Mouse (Mus musculus): Measurements from ENCODE around the gene Gpr108. TPM values are rescaled to one million over a fixed set of nuclear protein-coding genes. Genes with fewer than 3 reads are reported as not detected.

Gpr108 gene
- total RNA-seq, 2 experiments from 2014 or later, result 18.1 to 19.3 TPM

DNA sequence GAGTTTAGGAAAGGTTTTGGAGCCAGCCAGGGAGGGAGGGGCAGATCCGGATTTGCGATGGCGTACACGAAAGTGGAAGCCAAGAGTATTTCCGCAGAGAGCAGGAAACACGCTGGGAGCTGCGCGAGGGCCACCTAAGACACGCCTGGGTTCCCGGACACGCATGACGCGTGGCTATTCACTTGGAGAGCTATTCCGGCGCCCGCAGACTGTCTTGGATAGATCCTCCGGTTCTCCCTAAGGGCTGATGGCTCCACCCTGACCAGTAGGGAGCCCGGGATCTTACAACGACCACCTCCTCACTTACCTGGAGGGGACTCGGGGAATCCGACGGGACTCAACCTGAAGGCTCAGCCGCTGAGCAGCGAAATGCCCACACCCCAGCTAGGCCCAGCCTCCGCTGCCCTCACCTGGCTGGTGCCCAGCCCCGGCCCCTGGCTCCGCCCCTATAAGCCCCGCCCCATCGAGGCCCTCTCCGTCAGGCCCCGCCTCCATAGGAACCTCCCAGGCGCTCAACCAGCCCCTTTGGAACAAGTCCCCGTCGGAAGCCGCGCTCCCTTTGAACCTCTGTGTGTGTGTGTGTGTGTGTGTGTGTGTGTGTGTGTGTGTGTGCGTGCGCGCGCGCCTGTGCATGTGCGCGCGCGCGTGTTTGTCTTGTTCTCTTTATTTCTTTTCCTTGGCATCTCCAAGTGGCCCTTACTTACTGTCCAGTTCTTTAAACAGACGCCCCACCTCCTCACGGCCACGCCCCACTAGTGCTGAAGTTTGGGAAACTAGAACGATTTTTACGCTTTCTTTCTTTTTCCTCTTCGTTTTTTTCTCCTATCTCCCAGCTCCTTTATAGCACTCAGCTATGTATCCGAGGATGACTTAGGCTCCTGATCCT is 27.1 kb upstream of the Gpr108 start:
- DNase-seq (ENCODE audit: low spot score in 2 of 2), result peak in 1 of 2 experiments; percentile 46
- intact Hi-C loops (cut with DNase I), result loop anchor here (5.0 kb wide), 2 partner anchors 62 to 178 kb away; no protein-coding TSS in a partner anchor

DNA sequence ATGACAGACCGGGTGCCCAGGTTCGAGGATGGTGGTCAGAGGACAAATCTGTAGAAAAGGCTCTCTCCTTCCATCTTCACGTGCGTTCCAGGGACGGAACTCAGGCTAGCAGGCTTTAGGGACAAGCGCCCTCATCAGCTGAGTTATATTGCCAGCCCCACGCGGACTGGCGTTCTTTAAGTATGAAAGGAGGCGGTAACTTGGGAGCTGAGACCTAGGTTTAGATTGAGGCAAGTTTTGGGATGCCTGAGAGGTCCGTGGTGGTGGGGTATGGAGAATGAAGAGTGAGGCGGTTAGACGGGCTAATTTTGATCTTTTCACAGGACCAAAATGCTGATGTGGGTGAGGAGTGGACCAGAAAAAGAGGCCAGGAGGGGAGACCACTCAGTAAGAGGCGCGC is 26.4 kb upstream of the Gpr108 start:
- DNase-seq (ENCODE audit: low spot score in 2 of 2), result no peak
- intact Hi-C loops (cut with DNase I), result loop anchor here (5.0 kb wide), 2 partner anchors 63 to 177 kb away; no protein-coding TSS in a partner anchor

DNA sequence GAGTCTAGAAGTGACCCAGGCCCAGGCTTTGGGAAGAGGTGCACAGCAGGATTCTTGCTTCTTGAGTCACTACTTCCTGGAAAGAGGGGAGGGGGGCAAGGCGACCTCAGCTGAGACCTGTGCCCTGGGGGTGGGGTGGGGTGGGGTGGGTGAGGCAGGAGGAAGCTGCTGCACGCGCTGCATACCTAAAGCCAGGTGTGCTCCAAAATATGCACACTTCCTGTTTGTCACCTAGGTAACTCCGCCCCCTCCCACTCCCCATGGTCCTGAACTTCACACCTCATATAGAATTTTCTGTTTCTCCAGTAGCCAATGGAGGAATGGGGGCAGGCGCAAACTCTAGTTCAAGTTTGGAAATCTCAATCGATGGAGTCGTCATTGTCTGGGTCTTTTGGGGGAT is 25.6 kb upstream of the Gpr108 start:
- intact Hi-C loops (cut with DNase I), result no loop called here
- no peak for DNase-seq (ENCODE audit: low spot score in 2 of 2)

DNA sequence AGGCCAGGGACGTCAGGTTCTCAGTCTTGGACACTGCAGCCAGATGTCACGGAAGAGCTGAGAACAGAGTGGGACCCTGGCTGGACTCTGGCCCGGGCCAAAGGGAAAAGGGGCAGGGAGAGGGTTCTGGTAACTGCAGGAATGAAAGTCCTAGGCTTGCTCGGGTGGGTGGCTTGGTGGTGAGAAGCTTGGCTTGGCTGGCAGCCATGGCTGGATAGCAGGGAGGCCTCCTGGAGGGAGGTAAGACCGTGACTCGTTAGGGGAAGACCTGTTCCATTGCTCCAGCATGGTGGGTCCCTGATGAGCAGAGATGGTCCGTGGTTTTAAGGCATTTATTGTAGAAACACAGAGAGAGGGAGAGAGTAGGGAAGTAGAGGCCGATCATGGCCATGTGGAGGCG is 23.1 kb upstream of the Gpr108 start:
- DNase-seq (ENCODE audit: low spot score in 2 of 2), result no peak
- intact Hi-C loops (cut with DNase I), result no loop called here

DNA sequence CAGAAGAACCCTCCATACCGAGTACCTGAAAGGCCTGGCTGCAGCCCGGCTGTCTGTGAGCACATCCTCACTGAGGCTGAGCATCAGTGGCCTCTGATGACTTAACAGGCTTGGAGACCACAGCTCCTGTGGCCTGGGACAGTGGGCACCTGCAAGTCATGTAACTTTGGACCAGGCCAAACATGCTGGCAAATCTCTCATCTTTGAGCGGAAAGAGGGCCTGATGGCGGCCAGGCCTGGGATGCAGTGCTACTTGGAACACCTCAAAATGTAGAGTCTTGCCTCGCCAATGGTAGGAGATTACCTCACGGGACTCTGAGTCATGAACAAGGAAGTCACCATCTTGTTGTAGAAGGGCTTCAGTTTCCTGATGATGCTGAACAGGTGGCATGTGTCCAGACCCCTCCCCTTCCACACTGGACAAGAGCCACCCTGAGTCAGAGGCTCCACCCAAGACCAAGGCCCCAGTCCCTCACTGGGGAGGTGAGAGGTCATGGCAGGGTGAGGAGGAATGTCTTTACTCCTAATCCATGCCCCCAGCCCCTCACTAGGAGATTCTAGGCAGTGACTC is 19.4 kb upstream of the Gpr108 start:
- no peak for DNase-seq (ENCODE audit: low spot score in 2 of 2)
- intact Hi-C loops (cut with DNase I), result no loop called here

DNA sequence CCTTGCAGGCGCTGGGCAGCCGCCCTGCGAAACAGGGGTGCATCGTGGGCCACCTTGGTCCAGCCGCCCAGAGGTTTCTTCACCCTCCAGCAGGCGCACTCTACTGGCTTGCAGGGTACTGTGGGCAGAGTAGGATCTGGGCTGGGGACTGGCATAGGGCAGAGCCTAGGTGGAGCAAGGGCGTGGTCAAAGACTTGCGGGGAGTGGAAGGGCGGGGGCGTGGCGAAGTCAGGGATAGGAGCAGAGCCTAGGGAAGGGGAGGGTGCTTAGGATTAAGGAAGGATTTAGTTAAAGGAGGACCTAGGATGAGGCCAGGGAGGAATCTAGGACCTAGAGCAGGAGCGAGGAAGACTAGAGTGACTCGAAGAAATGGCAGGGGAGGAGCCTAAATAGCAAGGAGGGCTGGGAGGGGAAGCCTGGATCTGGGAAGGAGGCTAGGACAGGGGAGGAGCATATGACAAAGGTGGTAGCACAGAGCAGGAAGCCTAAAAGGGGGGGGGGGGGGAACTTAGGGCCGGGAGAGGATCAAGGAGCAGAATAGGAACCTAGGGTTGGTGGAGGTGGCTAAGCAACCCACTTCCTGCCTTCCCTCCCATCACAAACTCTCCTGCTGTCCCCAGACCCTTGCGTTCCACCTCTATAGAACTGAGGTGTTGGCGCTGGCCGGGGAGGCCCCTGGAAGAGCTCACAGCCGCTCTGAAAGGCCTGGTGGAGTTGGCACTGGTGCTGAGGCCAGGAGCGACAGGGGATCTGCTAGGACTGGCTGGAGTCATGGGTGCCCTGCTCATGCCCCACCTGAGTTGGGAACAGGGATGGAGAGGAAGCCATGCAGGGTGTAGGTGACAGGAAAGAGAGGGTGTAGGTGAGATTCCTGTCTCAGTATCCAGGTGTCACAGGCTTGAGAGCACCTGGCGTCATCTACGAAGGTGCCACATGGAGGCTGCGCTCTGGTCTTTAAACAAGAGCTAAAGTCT is 17.0 kb upstream of the Gpr108 start:
- intact Hi-C loops (cut with DNase I), result no loop called here
- DNase-seq (ENCODE audit: low spot score in 2 of 2), result no peak

DNA sequence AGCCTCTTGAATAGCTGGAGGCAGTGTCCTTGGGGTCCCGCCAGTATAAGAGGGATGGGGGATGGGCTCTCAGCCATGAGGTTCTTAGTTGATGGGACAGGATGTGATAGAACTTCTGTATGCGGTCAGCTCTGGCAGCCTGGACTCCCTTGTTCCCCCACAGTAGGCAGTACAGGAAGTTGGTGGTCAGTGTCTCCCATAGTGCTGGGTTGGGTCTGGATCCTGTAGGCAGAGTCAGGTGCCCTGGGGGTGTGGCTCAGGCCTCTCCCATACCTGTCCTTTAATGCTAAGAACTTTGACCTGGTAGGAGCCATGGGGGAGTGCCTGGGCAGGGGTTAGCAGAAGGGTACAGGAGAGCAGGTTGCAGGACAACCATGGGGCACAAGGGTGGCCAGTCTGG is 15.9 kb upstream of the Gpr108 start:
- intact Hi-C loops (cut with DNase I), result no loop called here
- peak in 1 of 2 experiments; percentile 35 for DNase-seq (ENCODE audit: low spot score in 2 of 2)

DNA sequence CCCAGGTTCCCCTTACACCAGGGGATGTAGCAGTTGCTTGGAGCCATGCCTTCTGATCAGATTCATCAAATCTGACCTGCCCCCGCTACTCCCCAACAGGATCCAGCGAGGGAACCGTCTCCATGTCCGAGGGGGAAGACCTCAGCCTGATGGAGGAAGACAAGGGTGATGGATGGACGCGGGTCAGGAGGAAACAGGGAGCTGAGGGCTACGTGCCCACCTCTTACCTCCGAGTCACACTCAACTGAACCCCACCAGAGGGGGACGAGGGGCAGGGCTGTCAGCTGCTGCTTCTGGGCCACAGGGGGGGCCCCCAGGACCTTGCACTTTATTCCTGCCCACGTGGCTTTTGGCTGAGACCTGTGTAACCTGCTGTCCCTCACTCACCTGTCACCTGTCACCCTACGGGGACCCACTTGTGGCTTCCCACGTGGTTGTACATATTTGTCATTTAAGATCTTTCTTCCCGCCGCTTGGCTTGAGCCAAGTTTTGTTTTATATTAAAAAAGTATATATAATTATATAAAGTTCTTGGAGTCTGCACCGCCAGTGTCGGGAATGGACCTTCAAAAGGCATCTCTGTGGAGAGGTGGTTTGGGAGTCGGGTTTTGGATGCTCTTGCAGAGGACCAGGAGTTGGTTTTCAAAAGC is 14.8 kb upstream of the Gpr108 start:
- no peak for DNase-seq (ENCODE audit: low spot score in 2 of 2)
- intact Hi-C loops (cut with DNase I), result no loop called here

DNA sequence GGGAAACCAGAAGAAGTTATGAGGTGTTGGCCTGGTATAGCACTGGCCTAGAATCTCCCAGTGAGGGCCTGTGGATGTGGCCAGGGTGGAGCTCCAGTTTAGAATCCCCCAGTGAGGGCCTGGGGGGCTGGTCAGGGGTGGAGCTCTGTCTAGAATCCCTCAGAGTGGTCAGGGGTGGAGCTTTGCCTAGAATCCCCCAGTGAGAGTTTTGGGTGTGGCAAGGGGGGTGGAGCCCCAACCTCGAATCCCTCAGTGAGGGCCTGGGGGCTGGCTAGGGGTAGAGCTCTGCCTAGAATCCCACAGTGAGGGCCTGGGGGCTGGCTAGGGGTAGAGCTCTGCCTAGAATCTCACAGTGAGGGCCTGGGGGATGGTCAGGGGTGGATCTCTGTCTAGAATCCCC is 13.6 kb upstream of the Gpr108 start:
- intact Hi-C loops (cut with DNase I), result no loop called here
- DNase-seq (ENCODE audit: low spot score in 2 of 2), result no peak

DNA sequence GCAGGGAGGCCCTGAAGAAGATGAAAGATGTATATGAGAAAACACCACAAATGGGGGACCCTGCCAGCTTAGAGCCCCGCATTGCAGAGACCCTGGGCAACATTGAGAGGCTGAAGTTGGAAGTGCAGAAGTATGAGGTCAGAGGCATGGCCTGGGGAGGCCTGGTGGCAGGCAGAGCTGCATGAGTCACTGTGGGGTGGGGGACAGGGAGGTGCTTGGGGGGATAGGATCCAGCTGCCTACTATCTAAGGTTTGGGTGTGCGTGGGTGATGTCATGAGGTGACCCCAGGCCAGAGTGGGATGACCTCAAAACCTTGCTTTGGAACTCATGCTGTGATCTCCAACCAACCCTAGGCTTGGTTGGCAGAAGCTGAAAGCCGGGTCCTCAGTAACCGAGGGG is 13.0 kb upstream of the Gpr108 start:
- no peak for DNase-seq (ENCODE audit: low spot score in 2 of 2)
- intact Hi-C loops (cut with DNase I), result no loop called here

DNA sequence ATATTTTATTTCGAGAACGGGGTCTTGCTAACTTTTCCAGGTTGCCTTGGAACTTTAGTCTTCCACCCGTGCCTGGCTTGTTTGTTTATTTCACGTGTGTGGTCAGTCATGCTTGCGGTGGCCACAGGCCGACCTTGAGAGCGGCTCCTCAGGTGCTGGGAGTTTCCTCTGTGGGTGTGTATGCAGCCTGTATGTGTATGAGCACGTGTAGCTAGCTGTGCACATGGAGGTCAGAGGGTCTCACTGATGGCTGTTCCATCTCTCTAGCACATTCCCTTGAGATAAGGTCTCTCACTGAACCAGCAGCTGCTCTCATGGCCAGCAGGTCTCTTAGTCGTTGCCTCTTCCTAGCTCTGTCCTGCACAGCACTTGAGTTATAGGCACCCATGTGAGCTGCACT is 12.1 kb upstream of the Gpr108 start:
- no peak for DNase-seq (ENCODE audit: low spot score in 2 of 2)
- intact Hi-C loops (cut with DNase I), result no loop called here

DNA sequence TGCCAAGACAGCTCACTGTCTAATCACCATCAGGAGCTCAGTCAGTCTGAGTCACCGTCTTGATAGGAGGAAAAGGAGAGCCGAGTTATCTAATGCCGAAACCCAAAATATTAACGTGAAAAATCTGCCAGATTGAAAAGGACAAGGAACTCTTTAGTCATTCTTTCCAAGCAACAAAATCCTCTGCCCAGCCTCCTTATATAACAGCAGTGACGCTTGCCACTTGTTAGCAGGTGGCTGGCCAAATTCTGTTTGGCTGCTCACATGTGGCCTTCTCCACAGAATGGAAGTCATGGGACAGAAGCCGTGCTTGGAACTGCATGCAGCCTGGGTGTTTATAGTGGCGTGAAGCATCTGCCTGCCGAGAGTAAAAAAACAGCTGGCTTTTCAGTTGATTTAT is 11.5 kb upstream of the Gpr108 start:
- DNase-seq (ENCODE audit: low spot score in 2 of 2), result peak in 1 of 2 experiments; percentile 33
- intact Hi-C loops (cut with DNase I), result no loop called here

DNA sequence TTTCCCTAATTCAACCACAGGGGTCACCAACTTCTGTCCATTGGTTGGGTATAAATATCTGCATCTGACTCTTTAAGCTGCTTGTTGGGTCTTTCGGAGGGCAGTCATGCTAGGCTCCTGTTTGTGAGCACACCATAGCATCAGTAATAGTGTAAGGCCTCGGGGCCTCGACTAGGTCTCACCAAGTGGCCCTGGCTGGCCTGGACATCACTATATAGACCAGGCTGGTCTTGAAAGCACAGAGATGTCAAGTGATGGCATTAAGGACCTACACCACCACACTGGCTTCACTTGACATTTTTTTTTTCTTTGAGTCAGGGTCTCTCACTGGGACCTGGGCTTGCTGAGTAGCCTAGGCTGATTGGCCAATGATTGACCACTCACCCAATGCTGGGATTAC is 9.9 kb upstream of the Gpr108 start:
- no peak for DNase-seq (ENCODE audit: low spot score in 2 of 2)
- intact Hi-C loops (cut with DNase I), result no loop called here

DNA sequence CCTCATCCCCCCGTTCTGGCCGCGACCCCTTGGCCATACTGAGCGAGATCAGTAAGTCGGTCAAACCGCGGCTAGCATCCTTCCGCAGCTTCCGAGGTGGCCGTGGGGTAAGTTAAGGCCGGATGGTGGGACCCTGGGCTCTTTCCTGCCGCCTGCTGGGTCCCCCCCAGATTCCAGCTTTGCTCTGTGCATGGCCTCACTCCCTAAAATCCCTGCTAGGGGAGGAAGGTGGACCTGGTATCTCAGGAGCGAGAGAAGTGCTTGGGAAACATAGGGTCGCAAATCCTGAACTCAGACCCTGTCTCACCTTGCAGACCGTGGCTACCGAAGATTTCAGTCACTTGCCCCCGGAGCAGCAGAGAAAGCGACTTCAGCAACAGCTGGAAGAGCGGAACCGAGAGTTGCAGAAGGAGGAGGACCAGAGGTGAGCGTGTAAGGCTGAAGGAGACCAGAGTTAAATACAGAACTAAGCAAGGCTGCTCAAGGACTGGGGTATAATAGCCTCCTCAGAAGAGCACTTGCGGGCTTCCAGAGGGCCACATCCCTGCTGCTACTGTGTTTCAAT is 8.8 kb upstream of the Gpr108 start:
- DNase-seq (ENCODE audit: low spot score in 2 of 2), result no peak
- intact Hi-C loops (cut with DNase I), result no loop called here

DNA sequence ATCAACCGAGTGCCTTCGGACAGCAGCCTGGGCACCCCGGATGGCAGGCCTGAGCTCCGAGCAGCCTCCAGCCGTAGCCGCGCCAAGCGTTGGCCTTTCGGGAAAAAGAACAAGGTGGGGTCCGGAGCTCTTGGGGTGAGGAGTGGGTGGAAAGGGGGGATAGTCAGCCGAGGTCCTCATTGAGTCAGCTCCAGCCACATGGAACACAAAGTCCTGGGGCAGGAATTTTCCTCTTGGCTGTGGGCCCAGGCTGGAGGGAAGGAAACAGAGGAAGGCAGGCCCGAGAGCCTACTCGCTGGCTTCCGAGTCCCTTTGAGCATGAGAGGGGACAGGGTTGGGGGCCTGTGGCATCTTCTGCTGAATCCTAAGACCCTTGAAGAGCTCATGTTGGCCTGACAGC is 7.1 kb upstream of the Gpr108 start:
- intact Hi-C loops (cut with DNase I), result no loop called here
- DNase-seq (ENCODE audit: low spot score in 2 of 2), result no peak

DNA sequence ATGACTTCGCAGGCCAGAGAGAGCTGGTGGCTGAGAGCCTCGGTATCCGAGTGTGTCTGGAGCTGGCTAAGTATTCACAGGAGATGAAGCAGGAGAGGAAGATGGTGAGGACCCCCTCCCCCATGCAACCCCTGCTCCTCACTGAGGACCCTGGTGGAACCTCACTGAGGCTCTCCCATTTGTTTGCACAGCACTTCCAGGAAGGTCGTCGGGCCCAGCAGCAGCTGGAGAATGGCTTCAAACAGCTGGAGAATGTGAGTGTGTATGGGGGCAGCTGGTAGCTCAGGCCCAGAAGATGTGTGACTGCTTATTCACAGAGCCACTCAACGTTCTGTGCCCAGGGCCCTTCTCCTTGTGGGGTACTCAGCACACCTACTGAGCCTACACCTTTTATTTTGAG is 5.1 kb upstream of the Gpr108 start:
- intact Hi-C loops (cut with DNase I), result no loop called here
- no peak for DNase-seq (ENCODE audit: low spot score in 2 of 2)

DNA sequence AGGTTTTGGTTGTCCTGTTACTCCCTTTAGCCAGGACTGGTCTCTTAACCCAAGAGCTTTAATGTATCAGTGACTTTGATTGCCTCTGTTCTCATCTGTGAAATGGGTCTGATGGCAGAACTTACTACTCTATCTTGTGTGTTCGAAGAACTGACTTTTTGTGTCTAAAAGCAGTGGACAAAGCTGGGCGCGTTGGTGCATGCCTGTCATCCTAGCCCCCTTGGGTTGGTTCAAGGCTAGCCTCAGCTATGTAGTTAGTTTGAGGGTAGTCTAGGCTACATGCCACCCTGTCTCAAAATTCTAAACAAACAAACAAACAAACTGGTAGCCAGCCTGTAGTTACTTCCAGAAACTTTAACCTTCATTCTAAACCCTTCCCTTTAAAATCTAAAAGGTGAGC is 3.2 kb upstream of the Gpr108 start:
- DNase-seq (ENCODE audit: low spot score in 2 of 2), result no peak
- intact Hi-C loops (cut with DNase I), result no loop called here

DNA sequence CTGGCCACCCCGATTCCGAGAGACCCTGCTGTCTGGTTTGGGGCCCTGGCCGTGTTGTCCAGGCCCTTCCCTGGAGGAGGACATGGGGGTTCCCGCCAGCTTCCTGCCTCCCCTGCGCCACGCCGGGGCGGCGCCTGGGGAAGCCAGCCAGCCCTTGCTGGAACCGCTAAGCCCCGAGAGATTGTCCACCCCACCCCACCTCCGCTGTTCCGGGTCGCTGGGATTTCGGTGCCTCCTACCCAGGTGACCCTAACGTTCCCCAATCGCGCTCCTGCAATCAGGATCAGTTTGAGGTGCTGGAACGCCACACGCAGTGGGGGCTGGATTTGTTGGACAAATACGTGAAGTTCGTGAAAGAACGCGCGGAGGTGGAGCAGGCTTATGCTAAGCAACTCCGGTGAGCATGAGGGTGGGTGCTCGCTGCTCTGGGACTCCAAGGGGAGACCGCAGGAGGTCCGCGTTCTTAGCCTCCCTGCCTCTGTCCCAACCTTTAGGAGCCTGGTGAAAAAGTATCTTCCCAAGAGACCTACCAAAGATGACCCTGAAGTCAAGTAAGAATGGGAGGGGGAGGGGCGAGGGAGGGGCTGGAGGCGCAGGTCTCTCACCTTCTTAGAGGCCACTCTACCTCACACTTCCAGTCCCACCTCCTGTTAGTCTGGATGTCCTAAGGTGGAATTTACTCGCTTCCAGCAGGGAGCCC is 2.4 kb upstream of the Gpr108 start:
- intact Hi-C loops (cut with DNase I), result no loop called here
- DNase-seq (ENCODE audit: low spot score in 2 of 2), result peak in 1 of 2 experiments; percentile 25
